Mouse (Mus musculus) spleen, postnatal 4 days (tissue): ENCODE results near the gene Rpl3.
A peak's percentile ranks its signal among the peaks of the same experiment; 100 is the strongest.

ENCODE experiments used
- DNase-seq, 2 experiments: peaks; one replicate each; pipeline ENCODE4 v3.0.0; 2022; ENCODE audit warnings: low spot score in 2 of 2

The Rpl3 gene

GRCm38 (mm10) chr15:80088637-80089036, 3.0 kb downstream of the Rpl3 start:
- DNase-seq = peak; percentile 94 to 95

- peak in 1 of 2 experiments; percentile 53 for DNase-seq
Observed at GRCm38 (mm10) chr15:80087406-80088012, 4.2 kb downstream of the Rpl3 start.

- no peak for DNase-seq
Observed at GRCm38 (mm10) chr15:80083740-80084139, 7.9 kb downstream of the Rpl3 start.

GRCm38 (mm10) chr15:80083276-80083731, 8.4 kb downstream of the Rpl3 start:
- DNase-seq = peak; percentile 99

- no peak for DNase-seq
Observed at GRCm38 (mm10) chr15:80082661-80083275, 8.9 kb downstream of the Rpl3 start.

GRCm38 (mm10) chr15:80081801-80082546, 9.7 kb downstream of the Rpl3 start:
- no peak for DNase-seq

- no peak for DNase-seq
Observed at GRCm38 (mm10) chr15:80080711-80081615, 10.7 kb downstream of the Rpl3 start.

- no peak for DNase-seq
Observed at GRCm38 (mm10) chr15:80079954-80080353, 11.7 kb downstream of the Rpl3 start.

- no peak for DNase-seq
Observed at GRCm38 (mm10) chr15:80079129-80079668, 12.5 kb downstream of the Rpl3 start.

- DNase-seq = no peak
Observed at GRCm38 (mm10) chr15:80078058-80078814, 13.4 kb downstream of the Rpl3 start.

GRCm38 (mm10) chr15:80076338-80077136, 15.1 kb downstream of the Rpl3 start:
- DNase-seq = peak; percentile 78 to 90

- DNase-seq = no peak
Observed at GRCm38 (mm10) chr15:80075733-80076337, 15.8 kb downstream of the Rpl3 start.

- no peak for DNase-seq
Observed at GRCm38 (mm10) chr15:80075374-80075694, 16.3 kb downstream of the Rpl3 start.

GRCm38 (mm10) chr15:80074663-80075373, 16.9 kb downstream of the Rpl3 start:
- no peak for DNase-seq

GRCm38 (mm10) chr15:80073256-80073621, 18.4 kb downstream of the Rpl3 start:
- DNase-seq = no peak

GRCm38 (mm10) chr15:80072579-80073255, 19.0 kb downstream of the Rpl3 start:
- no peak for DNase-seq

GRCm38 (mm10) chr15:80071951-80072437, 19.7 kb downstream of the Rpl3 start:
- no peak for DNase-seq

GRCm38 (mm10) chr15:80070095-80070644, 21.5 kb downstream of the Rpl3 start:
- no peak for DNase-seq
